Mouse (Mus musculus) erythroblast, embryonic 14.5 days (primary cell): Measurements from ENCODE around the gene Fance.

ENCODE experiments used
- GATA1 ChIP-seq: IDR thresholded peaks from 2 replicates; pipeline ENCODE4 v1.6.1; 2012; ENCODE audit warnings: low read length, inconsistent platforms, mixed read lengths
- TAL1 ChIP-seq: IDR thresholded peaks from 3 replicates; pipeline ENCODE4 v1.6.1; 2012; ENCODE audit warnings: low read length, inconsistent platforms, mixed read lengths

GRCm38 (mm10) chr17:28347327-28347726, 34.0 kb downstream of the Fance start:
- TF ChIP-seq GATA1 (no peak), TAL1 (no peak)
